Mouse (Mus musculus): Measurements from ENCODE around the gene AI464131.

The AI464131 gene

DNA sequence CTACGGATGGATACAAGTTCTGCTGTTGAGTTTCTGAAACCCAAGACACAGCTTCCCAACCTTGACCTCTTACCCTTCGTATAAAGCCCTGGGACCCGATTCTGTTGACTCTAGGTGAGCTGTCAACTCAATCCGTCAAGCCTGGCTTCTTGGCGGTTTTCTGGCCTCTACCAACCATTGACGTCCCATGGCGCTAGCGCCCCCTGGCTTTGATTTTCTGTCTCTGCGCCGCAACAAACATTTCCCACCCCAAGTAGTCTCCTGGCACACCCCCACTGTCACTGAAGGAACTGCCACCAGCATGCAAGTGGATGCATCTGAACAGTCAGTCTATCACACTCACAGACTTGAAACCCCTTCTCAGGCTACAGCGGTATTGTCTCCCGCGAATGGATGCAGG is 3.3 kb upstream of the AI464131 start:
- no peak for DNase-seq (ENCODE audit: extremely low read depth, low read depth, low spot score)

DNA sequence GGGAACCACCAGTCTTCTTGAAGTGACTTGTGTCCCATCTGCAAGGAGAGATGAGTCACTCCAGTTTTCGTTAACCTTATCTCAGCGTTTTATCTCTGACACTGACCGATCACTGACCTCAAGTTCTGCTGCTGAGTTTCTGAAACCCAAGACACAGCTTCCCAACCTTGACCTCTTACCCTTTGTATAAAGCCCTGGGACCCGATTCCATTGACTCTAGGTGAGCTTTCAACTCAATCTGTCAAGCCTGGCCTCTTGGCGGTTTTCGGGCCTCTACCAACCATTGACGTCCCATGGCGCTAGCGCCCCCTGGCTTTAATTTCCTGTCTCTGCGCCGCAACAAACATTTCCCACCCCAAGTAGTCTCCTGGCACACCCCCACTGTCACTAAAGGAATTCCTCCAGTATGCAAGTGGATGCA is 2.3 kb upstream of the AI464131 start:
- no peak for DNase-seq (ENCODE audit: extremely low read depth, low read depth, low spot score)

DNA sequence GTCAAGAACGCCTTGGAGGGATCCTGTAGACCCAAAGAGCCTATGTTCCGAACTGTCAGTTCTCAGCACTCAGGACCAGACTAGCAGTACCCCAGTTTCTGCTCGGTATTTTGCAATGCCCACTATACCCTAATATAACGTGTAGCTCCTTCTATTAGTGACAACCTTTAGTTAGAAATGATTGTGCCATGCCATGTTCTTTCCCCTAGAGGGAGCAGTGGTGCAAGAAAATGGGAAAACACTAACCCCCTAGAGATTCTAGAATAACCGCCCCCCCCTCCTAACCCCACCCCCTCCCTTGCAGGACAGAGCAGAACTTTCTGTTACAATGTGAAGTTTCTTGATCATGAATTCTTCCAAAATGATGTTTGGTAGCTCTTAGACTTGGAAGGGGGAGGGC is 1.4 kb upstream of the AI464131 start:
- no peak for DNase-seq (ENCODE audit: extremely low read depth, low read depth, low spot score)

DNA sequence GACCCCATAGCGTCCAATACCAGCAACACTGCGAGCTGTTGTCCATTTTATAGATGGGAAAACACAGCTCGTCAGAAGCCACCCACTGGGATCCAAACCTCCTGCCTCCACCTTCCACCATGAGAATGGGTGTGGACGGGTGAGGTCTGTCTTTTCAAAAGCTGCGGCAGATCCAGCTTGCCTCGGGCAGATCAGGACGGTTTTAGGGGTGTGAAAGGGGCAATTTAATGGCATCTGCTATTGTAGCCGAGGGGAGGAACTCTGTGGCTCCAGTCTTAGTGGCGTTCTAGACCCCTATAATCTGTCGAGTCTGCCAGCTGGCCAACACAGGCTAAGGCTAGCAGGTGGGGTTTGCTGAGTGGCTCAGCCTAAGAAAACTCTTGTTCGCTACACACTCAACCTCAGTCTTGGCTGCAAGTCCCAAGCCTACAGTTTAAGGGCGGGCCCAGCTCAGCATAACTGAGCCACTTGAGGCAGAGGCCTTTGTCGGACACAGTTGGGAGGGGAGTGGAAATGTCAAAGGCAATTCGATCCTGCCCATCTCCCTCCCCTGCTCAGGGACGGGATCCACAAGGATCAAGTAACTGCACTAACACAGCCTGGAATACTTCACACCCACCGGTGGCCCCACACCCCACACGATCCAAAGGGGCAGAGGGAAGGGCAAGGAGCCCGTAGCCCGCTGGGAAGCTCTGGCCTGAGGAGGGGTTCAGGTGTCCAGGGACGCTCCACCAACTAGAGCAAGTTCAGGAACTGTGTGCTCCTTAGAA is 520 bp downstream of the AI464131 start:
- DNase-seq (ENCODE audit: extremely low read depth, low read depth, low spot score) = no peak

DNA sequence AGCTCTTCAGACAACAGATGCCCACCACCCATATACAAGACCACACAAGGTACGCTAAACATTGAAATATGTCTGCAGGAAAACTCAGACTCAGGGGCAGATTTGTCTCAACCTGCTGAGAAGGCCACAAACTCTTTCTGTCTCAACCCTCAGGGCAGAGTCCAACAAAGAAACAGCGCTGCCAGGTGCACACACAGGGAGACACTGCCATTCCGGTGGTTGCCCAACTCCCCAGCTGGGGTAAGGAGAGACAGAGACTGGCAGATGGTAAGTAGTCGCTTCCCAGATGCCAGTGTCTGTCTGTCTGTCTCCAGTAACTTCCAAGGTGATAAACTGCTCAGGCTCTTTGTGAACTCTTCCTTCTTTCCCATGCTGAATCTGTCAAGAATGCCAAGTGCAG is 2.1 kb downstream of the AI464131 start:
- peak; percentile 62 for DNase-seq (ENCODE audit: extremely low read depth, low read depth, low spot score)

DNA sequence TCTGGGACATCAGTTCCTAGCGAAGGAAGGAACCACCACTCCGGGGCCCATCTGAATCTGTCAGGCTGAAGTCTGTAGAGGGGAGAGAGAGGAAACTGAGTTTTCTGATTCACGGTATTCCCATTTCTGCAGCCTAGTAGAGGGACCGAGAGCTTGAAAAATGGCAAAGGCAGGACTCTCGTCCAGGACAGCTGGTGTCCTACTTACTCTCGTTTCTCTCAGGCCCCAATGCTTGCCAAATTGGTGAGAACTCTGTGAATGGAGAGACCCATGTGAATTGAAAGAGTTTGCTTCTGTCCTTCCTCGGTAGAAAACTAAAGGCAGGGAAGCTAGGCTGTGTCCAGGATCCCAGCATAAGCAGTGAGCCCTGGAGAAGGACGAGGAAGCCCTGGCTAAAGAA is 3.3 kb downstream of the AI464131 start:
- no peak for DNase-seq (ENCODE audit: extremely low read depth, low read depth, low spot score)

DNA sequence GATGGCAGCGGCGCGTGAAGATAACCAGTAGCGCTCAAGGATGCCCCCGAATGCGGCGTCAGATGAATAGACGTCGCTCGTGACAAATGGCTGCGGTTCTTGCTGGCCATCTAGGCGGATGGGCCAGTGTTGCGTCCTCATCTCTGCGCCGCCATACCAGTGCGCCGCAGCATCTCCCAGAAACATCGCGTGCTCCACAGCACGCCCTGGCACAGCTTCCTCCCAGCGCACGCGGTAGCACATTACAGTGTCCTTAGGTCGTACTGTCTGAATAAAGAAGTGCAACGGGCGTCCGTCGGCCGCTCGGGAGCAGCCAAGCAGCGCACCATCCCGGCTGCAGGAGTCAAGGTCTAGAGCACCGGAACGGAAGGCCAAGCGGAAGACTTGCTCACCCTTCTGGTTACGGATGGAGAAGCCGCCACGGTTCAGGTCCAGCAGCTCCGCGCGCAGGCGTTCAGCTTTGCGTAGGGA is 3.9 kb downstream of the AI464131 start:
- no peak for DNase-seq (ENCODE audit: extremely low read depth, low read depth, low spot score)

DNA sequence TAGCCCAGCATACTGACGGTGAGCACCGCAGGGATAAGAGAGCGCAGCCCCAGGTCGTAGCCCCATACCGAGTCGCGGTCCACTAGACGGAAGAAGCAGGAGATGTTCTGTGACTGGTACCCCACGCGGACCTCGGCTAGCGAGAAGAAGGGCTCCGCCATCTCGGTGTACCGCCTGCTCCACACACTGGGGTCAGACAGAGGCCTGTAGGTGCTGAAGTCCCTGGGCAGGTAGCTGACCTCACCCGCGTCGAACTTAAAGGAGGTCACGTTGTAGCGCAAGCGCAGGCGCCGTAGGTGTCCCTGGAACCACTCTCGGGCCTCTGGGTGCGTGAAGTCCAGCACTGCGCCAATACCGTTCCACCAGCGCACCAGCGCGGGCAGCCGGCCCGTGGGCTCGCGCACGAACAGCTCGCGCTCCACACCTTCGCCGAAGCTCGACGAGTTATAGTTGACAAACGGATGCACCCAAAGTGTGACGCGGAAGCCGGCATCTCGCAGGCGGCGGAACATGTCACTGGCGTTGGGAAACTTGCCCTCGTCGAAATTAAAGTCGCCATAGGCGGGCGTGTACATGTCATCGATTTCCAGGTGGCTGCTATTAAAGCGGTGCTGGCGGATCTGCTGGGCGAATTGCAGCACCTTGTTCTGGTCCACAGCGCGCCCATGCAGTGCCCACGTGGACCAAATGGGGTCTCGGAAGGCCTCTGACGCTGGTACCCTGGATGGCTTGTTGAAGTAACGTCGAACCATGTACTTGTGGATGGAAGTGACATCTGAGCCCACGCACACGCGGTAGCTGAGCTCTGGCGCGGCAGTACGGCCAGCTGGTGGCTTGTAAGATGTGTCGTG is 4.7 kb downstream of the AI464131 start:
- no peak for DNase-seq (ENCODE audit: extremely low read depth, low read depth, low spot score)

DNA sequence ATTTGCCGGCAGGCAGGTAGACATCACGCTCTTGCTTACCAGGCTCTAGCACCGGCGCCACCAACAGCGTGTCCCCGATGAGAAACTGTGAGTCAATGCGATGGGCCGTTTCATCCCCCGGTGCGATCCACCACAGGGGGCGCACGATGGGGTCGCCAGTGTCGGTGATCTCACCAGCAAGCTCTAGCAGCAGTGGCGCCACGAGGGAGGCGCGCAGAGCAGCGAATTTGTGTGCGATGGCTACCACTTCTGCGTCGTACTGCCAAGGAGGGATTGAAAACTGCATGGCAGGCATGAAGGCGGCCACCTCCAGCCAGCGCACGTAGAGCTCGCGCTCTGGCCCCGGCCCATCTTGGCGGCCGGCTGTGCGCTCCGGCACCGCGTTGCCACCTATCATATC is 5.3 kb downstream of the AI464131 start:
- DNase-seq (ENCODE audit: extremely low read depth, low read depth, low spot score) = no peak

DNA sequence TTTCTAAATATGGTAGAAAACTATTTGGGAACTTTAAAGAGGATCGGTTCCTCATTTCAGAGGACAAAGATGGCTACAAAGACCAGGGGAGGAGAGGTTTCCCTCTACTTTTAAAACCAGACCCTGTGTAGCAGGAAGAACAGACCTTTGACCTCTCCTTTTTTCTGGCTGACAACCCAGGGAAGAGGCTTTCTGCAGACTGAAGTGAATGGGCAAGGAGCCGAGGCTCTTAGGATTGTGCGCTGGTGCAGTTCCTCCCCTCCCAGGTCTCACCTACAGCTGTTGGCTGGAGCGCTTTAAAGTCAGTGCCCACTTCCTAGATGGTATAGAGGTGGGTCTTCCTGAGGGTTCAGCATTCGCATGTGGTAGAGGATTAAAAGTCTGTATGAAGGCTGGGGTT is 5.8 kb downstream of the AI464131 start:
- no peak for DNase-seq (ENCODE audit: extremely low read depth, low read depth, low spot score)

DNA sequence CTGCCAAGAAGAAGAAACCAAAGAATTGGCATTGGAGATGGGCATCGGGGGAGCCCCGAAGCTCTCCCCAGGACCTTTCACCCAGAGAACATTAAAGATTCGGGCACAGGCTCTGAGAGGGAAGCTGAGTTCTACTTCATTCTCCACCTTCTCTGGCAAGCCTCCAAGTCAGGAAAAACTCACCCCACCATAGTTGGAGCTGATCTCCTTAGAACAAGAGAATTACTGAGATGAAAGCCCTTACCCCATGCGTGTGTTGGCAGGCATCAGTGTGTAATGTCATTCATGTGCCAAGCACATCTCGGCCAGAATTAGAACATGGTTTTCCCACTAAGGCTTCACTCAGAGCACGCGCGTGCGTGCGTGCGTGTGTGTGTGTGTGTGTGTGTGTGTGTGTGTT is 7.0 kb downstream of the AI464131 start:
- DNase-seq (ENCODE audit: extremely low read depth, low read depth, low spot score) = peak; percentile 86

DNA sequence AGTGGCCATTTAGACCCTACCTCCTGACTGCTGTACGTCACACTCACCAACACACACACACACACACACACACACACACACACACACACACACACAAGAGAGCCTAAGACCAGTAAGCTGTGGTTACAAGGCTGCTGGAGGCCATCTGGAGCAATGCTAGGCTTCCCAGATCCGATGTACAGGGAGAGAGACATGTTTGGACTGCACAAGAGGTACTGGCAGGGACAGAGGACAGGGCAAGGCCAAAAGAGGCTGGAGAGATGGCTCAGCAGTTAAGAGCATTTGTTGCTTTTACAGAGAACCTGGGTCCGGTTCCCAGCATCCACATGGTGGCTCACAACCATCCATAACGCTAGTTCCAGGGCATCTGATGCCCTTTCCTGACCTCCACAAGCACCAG is 7.8 kb downstream of the AI464131 start:
- peak; percentile 87 for DNase-seq (ENCODE audit: extremely low read depth, low read depth, low spot score)

DNA sequence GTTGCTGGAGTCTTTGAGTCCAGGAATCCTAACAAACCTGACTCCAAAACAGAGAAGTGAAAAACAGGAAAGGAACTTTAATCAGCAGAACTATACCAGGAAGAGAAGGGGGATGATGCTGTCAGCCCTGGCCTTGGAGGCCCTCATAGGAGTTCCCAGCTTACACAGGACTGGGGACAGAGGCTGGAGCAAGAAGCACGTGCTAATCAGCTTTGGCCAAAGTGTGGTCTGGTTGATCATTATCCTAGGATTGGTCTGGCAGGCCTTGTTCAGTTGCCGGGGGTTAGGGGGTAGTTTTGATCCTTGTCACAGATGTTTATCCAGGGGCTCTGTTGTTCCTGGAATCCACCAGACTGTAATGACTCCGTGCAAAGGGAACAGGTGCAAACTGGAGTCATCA is 8.5 kb downstream of the AI464131 start:
- no peak for DNase-seq (ENCODE audit: extremely low read depth, low read depth, low spot score)

DNA sequence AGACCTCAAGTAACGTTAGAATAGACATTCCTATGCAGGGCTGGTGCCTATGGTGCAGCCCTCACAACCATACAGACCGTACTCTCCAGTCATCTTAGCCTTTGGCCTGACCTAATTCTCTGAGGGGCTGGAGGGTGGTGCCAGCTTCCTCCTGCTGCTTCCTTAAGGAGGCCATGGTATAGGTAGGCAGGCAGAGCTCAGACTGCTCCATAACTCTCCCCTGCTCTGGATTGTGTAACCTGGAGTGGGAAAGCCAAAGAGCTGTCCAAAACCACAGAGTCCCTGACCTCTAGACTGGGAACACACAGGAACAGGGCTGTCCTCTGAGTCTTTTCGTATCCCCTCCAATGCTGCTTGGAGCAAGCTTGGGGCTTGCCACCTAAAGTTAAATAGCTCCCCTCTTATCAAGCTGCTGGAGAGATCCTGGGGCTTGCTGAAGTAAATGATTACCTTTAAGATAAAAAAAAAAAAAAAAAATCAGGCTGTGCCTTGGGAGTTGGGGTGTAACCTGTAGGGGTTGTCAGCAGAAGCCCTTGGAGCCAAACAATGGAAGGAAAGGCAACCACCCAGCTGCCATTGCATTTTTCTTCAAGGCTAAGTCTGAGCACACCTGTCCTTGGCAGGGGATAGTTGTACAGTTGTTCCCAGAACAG is 9.3 kb downstream of the AI464131 start:
- peak; percentile 46 for DNase-seq (ENCODE audit: extremely low read depth, low read depth, low spot score)

DNA sequence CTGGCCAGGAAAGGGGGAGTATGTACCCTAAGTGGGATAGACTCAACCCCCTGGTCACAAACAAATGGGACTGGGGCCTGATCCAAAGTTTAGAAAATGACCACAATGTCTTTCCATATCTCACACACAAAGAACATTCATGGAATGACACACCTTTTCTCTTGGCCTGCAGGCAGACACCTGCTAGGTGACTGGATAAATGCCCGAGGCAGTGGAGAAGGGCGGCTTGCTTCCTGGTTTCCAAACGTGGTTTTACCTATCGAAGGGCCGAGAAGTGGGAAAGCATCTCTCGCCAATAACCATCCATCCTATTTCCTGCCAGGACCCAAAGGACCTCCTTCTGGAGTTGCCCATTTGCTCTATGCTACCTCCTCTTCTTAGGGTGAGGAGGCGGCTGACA is 9.9 kb downstream of the AI464131 start:
- DNase-seq (ENCODE audit: extremely low read depth, low read depth, low spot score) = no peak

DNA sequence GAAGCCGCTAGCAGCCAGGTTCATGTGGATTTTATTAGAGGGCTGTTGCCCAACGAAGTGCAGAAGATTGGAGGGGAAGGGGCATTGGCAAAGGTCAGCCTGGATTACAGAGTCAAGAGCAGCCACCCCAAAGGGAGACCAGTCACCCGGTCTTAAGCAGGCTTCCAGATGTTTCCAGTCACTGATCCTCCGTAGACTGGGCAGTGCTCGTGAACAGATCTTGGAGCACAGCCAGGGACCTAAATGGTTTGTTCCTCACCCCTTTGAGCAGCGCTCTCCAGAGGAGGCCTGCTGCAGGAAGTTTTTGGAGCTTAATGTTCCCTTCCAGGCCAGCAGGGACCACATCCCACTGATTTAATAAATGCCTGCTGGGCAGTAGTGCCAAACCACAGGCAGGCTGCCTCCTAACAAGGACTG is 21.3 kb downstream of the AI464131 start:
- no peak for DNase-seq (ENCODE audit: extremely low read depth, low read depth, low spot score)

DNA sequence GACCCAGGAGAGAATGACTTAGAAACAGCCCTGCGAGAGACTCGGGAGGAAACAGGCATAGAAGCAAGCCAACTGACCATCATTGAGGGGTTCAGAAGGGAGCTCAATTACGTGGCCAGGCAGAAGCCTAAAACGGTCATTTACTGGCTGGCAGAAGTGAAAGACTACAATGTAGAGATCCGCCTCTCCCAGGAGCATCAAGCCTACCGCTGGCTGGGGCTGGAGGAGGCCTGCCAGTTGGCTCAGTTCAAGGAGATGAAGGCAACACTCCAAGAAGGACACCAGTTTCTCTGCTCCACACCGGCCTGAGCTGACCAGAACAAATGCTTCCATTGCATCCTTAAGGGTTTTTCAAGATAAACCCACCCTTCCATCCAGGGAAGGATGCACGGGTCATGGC is 22.6 kb downstream of the AI464131 start:
- DNase-seq (ENCODE audit: extremely low read depth, low read depth, low spot score) = no peak

DNA sequence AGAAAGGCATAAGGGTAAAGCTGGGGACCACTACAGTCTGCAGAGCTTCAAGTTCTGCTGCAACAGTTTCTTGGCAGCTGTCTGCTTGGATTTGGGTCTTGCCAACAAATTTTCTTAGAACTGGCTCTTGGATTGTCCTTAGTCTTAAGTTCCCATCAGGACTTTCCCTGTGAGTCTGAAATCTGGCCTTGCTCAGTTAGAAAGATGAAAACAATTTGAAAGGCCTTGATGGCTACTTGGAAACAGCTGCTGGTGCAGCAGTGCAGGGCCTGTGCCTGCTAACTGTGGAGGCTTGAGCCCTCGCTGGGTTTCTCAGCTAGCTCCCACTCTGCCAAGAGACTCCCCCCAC is 23.4 kb downstream of the AI464131 start:
- DNase-seq (ENCODE audit: extremely low read depth, low read depth, low spot score) = no peak

DNA sequence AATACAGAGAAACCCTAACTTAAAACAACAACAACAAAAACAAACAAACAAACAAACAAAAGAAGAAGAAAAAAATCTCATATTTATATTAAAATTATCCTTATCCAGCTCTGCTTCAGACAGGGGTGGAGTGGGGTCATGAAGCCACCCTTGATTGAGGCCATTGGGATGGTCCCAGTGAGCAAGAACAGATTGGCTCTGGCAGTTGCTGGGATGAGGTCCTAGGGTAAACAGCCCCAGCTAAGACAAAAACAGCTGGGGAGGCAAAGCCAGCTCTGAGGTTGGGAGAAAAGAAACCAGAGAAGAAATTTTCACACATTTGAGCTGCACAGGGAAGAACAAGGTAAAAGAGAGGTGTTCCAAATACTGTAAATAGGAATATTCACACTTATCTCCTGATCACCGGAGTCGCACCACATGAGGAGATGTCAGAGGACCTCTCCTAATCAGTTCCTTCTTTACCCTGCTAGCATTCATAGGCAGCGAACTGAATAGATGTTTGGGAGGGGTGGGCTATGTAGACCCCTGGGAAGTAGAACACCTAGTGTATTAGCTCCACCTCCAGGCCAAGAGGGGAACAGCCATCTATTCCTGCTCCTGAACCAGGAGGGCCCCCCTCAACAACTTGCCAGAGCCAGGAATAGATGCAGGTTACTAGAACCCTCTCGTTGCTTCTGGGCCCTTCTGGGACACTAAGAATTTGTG is 24.0 kb downstream of the AI464131 start:
- DNase-seq (ENCODE audit: extremely low read depth, low read depth, low spot score) = no peak

DNA sequence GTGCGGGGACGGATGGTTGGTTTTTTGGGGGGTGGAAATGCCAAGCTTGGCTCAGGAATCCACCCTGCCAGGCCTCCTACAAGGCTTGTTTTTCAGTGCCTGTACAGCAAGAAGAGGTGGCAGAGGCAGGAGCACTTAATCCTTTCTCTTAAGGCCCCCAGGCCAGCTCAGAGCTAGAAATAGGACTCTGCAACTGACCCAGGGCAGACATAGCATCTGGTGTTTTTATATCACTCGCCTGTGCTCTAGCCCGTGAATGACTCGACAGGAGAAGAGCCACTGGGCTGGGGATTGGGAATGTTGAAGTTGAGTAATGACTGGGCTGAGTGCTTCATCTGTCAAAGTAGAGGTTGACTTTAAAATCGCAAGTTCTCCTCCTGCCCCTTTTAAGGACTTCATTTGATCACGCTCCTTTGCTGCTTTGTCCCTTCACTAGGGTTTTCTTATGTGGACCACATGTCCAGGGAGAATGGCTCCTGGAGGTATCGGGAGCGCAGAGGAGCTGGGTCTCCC is 25.2 kb downstream of the AI464131 start:
- DNase-seq (ENCODE audit: extremely low read depth, low read depth, low spot score) = no peak

DNA sequence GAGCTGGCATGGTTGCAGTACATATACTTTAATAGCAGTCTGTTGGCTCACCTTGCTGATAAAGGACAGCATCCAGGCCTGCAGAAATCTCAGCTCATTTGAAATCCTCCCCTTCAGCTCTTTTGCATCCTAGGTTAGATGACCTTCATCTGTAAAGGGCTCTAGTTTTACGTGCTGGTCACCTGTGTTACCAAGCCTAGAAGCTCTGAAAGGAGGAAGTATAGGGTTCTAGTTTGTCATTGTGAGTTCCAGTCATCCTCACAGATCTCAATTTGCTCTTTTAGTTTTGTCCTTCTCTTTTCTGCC is 31.5 kb downstream of the AI464131 start:
- no peak for DNase-seq (ENCODE audit: extremely low read depth, low read depth, low spot score)
